Mouse (Mus musculus) megakaryocyte, adult 5-6 weeks (primary cell): Measurements from ENCODE around the gene Dkc1. TPM values are rescaled to one million over a fixed set of nuclear protein-coding genes. Genes with fewer than 3 reads are reported as not detected.

Experiments used
- ATAC-seq: 2 replicates; pipeline ENCODE4 v1.8.0; 2016; ENCODE audit warnings: mild to moderate bottlenecking, inconsistent platforms; ENCODE audit not compliant: poor library complexity, severe bottlenecking
- total RNA-seq, 2 experiments: library from RNA; stranded (forward) in 1 of 2; stranded (reverse) in 1 of 2; fragments of 153-499, 151-499 nt in 1 of 2; fragments of 221-1000, 200-1000 nt in 1 of 2; gene quantifications; 2 replicates each; pipeline versions ENCODE4 v1.2.3 to v1.2.4; 2015 to 2017

The Dkc1 gene
- total RNA-seq (2015) (37.4 and 41.2 TPM in 2 replicates), total RNA-seq (2017) (79.3 and 82.6 TPM in 2 replicates)

GRCm38 (mm10) chrX:75095369-75096162 lies at the start of gene Dkc1:
Gene Dkc1, plus strand, starts transcription at chrX:75095854.
- ATAC-seq = peak; percentile 99

GRCm38 (mm10) chrX:75045931-75046330 lies 49.7 kb upstream of the Dkc1 start:
- ATAC-seq = no peak

GRCm38 (mm10) chrX:75046921-75047635 lies 48.6 kb upstream of the Dkc1 start:
- ATAC-seq = no peak

GRCm38 (mm10) chrX:75056120-75056775 lies 39.4 kb upstream of the Dkc1 start:
- ATAC-seq = peak; percentile 94

- no peak for ATAC-seq
Observed at GRCm38 (mm10) chrX:75082351-75082750, 13.3 kb upstream of the Dkc1 start.

GRCm38 (mm10) chrX:75083982-75084773 lies 11.5 kb upstream of the Dkc1 start:
- ATAC-seq = peak; percentile 66

GRCm38 (mm10) chrX:75084774-75085508 lies 10.7 kb upstream of the Dkc1 start, which contains the start of gene Gab3:
Gene Gab3, minus strand, starts transcription at chrX:75085458.
- ATAC-seq = peak; percentile 98

GRCm38 (mm10) chrX:75085654-75086053 lies 10.0 kb upstream of the Dkc1 start:
- ATAC-seq = peak; percentile 28; the same call in 1 of the 2 replicates

- ATAC-seq = no peak
Observed at GRCm38 (mm10) chrX:75096163-75096770, 613 bp downstream of the Dkc1 start.

GRCm38 (mm10) chrX:75098799-75099198 lies 3.1 kb downstream of the Dkc1 start:
- no peak for ATAC-seq

- no peak for ATAC-seq
Observed at GRCm38 (mm10) chrX:75102293-75102692, 6.6 kb downstream of the Dkc1 start.

- ATAC-seq = no peak
Observed at GRCm38 (mm10) chrX:75115550-75115949, 19.9 kb downstream of the Dkc1 start.

- ATAC-seq = no peak
Observed at GRCm38 (mm10) chrX:75125606-75126005, 30.0 kb downstream of the Dkc1 start.

- ATAC-seq = peak; percentile 51
Observed at GRCm38 (mm10) chrX:75126893-75127292, 31.2 kb downstream of the Dkc1 start.

GRCm38 (mm10) chrX:75128333-75128980 lies 32.8 kb downstream of the Dkc1 start:
- ATAC-seq = no peak

- ATAC-seq = peak; percentile 19; the same call in 1 of the 2 replicates
Observed at GRCm38 (mm10) chrX:75129474-75129873, 33.8 kb downstream of the Dkc1 start.

GRCm38 (mm10) chrX:75130467-75131160 lies 35.0 kb downstream of the Dkc1 start, which contains the start of gene Mpp1:
Gene Mpp1, minus strand, starts transcription at chrX:75131016.
- peak; percentile 93 for ATAC-seq

- ATAC-seq = no peak
Observed at GRCm38 (mm10) chrX:75136938-75137337, 41.3 kb downstream of the Dkc1 start.
